Mouse (Mus musculus) monocyte, adult 2 months (primary cell): ENCODE results near the gene Sema5a.
"Not testable (repeated sequence)": the region's sequence is repeated elsewhere in the genome, so short reads cannot be mapped to it uniquely, and the experiment has no call there.

Source experiments
- DNase-seq, 2 experiments: peaks; one replicate each; pipeline ENCODE4 v3.0.0; 2022; ENCODE audit warnings: low spot score in 2 of 2, low read depth in 1 of 2

The Sema5a gene

GRCm38 (mm10) chr15:32244344-32244955 lies at the start of gene Sema5a:
Sema5a (plus strand) TSS chr15:32244810.
- no peak for DNase-seq

DNA sequence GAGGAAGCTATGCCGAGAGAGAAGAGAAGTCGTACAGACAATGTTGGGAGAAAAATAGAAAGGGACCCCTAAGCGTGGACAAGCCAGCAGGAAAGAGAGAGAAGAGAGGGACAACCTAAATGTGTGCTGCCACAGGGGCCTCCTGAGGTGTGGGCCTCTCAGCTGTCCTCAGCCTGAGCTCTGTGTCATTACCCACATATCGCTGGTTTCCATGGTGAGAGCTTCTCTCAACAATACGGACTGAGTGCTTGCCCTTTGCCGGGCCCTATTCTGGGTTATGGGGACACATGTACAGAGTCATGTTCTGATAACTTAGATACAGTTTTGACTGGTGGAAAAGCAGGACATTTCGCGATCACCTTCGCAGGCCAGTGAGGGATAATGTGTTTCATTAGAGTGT lies 46.5 kb upstream of the Sema5a start:
- no peak for DNase-seq

DNA sequence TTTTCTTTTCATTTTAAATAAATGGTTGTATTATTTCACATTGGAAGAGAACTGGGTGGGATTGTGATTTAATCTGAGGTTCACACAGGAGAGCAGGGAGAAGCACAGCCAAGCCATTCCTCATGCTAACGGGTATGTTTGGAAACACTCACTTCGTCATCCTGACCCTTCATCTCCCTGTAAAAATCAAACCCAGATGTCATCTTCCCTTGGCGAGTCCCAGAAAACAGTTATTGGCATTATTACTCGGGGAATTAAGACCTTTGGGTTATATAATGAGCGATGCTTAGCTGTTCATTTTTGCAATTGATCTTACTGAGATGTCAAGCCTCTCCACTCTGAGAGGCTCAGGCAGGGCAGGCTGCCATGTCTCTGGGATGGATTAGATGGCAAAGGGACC lies 46.0 kb upstream of the Sema5a start:
- no peak for DNase-seq

- DNase-seq: no peak
Observed at GRCm38 (mm10) chr15:32203242-32203641, 41.4 kb upstream of the Sema5a start.

GRCm38 (mm10) chr15:32204908-32205307 lies 39.7 kb upstream of the Sema5a start:
- no peak for DNase-seq

DNA sequence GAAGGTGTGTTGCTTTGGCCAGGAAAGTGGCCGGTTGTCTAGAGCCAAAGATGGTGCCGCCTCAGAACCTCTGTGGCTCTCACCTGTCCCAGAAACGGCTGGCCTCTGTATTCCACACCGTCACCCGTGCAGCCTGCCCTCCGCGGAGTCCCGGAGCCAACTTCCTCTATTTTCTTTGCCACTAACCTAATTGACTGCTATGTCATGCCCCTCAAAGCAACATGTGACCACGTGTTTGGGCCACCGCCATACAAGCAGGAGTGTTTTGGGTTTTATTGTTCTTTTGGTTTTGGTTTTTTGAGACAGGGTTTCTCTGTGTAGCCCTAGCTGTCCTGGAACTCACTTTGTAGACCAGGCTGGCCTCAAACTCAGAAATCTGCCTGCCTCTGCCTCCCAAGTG lies 29.9 kb upstream of the Sema5a start:
- DNase-seq: not testable (repeated sequence)

DNA sequence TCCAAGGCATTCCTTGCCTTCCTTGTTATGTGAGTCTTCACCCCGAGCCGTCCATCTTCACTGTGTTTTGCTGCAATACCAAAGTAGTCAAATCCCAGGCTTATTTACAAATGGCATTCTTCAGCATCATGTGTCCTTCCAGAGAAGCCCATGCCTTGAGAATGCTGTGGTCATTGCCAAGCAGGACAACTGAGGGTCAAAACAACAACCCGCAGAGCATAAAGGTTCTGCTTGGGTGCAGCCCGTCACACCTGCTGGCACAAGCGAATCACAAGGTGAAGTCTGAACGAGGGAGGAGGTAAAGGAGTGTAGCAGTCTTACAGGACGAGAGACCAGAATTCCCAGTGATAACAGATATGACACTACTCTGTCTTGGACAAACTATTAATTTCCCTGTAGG lies 21.6 kb upstream of the Sema5a start:
- DNase-seq: no peak

- no peak for DNase-seq
Observed at GRCm38 (mm10) chr15:32225394-32225793, 19.2 kb upstream of the Sema5a start.

- no peak for DNase-seq
Observed at GRCm38 (mm10) chr15:32226381-32226780, 18.2 kb upstream of the Sema5a start.

DNA sequence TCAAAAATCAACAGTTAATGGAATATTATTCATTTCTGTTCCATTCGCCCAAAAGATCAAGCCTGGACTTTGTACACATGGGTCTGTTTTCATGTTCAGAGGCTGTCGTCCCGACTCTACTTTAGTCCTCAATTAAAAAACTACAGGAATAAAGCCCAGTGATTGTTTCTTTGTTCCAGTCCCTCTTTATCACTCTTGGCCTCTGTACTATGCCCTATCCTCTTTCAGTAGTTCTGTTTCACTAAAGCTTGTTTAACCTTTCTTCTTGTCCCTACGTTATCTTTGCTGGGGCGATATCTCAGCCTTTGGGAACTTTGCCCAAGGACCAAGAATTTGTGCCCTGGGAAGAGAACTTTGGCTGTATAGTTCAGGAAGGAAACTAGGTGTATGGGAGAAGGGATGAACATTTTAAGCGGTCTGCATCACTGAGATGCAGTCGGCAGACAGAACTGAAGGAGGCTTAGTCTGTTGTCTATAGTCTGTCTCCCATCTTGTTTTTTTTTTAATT lies 17.7 kb upstream of the Sema5a start:
- DNase-seq: no peak

DNA sequence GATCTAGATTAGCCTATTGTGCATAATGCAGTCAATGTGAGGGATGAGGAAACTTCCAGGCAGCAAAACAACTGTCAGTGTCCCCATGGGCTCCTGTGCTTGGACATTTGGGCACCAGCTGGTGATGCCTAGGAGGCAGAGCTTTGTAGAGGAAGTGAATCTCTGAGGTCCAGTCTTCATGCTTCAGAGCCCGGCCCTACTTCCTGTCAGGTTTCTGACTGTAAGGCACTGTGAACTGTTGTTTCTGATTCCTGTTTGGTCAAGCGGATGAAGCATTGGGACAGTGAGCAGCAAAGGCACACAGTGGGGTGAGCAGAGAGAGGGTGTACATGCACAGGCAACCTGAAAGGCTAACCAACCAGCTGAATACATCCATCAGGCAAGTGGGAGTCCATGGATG lies 14.5 kb upstream of the Sema5a start:
- DNase-seq: no peak

DNA sequence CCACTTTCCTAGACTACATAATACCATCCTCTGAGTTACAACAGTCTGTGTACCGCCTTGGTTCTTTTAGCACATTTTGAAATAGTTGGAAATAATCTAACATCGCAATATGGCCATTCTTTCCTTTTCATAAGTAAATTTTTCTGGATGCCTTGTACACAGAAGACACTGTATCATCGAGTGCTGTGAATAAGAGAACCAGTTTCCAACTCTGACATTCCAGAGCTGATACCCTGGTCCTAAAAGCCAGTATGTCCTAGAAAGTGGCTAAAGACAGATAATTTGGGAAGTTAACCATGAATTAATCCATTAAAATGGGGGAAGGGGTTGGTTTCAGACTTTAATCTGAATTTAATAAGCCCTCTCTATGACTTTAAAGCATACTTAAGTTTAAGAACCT lies 12.4 kb upstream of the Sema5a start:
- no peak for DNase-seq

GRCm38 (mm10) chr15:32232666-32233141 lies 11.9 kb upstream of the Sema5a start:
- DNase-seq: not testable (repeated sequence)

DNA sequence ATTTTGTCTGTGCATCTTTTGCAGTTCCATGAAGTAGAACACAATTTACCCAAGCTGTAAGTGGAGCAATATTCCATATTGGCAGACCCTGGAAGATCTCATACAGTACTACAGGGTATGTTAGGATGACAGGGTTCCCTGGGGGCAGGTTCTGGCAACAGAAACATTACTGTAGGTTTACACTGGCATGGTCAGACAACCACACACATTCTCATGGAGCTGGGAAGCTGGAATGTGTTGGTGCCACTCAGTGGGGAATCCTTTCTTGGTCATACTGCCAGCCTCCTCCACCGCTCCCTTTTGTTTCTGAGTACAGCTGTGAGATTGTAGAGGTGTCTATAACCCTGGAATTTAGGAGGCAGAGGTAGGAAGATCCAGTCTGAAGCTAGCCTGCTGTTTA lies 11.2 kb upstream of the Sema5a start:
- DNase-seq: no peak

DNA sequence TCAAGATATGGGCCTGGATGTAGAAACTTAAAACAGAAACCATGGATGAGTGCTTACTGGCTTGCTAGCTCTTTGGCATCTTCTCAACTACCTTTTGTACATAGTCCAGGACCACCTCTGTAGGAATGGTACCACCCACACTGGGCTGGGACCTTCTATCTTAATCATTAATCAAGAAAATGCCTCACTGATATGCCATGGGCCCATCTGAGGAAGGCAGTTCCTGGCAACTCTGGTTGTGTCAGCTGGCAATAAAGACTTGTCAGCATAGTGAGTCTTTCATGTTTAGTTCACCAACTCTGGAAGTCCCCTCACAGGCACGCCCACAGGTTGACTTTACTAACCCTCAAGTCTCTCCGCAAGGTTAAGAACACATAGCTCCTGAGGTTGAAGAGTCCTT lies 5.5 kb upstream of the Sema5a start:
- DNase-seq: no peak

DNA sequence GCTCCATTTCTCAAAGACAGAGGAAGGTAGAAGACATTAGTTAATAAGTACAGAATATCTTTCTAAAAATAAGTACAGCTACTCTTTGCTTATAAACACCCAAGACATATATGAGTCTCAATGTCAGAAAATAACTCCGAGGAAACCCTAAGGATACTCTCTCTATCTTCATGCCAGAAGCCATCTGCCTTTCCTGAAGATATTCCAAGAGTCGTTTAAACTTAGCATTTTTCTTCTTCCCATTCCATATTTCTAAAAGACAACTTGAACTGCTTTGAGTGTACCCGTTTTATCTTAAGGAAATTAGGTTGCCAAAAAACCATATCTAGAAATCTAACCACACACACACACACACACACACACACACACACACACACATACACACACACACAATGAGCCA lies 4.5 kb upstream of the Sema5a start:
- DNase-seq: no peak

DNA sequence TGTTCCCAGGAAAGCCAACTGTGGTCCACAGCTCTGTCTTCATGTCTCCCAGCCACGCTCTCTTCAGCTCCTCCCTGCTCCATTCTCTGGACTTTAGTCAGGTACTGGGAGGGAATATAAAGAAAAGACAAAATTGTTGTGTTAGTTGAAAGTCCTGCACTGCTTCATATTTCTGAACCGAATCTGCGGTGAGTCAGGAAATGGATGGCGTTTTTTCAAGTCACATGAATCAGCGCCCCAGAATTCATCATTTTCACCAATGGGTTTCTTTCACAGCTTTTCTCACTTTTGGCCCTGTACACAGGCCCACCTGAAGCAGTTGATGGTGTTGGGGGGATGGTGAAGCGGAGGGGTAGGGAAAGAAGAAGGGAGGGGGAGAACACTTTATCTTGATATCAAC lies 2.9 kb upstream of the Sema5a start:
- no peak for DNase-seq

DNA sequence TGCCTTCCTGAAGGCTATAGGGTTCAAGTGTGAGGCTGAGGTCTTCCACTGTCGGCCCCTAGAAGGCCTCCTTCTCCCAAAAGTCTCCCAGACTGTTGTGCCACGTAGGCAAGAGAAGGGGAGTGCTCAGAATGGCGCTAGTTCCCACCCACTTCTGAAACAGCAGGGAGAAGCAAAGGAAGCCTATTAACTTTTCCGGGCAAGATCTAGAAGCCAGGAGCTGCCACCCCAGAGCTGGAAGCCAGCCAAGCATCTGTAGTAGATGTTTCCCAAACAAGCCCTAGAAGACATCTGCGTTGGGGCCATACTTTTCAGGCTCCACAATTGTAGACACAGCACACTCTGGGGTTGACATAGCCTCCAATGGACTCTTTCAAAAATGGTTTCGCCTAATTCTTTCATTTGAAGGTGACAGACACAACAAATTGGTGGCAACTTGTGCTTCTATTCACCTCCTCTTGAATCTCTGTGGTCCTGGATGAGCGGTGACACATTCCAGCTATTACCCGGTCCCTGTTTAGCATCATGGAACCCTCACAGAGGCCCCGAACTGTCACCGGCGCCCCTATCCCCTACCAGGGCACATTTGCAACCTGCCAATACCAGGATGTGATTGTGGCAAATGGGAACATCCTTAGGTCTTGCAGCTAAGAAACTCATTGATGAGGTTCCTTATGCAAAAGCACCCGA lies 1.4 kb upstream of the Sema5a start:
- no peak for DNase-seq

- DNase-seq: no peak
Observed at GRCm38 (mm10) chr15:32243824-32244223, 786 bp upstream of the Sema5a start.

GRCm38 (mm10) chr15:32244956-32245836 lies 586 bp downstream of the Sema5a start:
- no peak for DNase-seq

DNA sequence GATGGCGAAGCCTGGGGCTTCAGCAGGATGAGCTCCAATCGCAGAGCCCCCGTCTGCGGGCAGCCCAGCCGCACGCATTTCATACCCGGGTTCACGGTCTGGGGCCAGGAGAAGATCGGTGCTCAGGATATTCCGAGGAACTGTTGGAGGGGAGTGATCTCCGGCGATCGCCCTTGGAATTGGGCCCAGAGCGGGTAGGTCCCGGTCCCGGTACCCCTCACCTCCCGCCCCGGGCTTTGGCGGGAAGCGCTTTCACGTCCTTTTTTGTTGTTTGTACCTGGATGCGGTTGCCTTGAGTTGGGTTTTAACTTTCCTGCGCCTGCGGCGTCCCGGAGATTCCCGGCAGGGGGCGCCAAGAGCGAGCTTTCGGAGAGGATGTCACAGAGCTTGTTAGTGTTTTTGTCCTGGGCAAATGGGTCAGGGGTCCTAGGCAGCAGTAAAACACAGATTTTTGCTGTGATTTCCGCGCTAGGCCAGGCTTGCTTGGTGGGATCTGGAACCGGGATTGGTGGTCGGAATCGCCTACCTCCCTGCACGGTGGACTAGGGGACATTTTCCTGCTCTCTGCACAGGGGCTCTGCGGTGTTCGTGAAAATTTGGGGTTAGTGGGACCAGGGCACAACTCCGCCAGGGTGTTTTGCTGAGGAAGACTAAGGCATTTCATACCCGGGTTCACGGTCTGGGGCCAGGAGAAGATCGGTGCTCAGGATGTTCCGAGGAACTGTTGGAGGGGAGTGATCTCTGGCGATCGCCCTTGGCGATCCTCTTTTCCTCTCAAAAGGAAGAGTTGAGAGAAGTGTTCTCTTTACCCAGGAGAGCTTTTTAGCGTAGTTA lies 1.4 kb downstream of the Sema5a start:
- peak in 1 of 2 experiments; percentile 13 for DNase-seq
